Mouse (Mus musculus) kidney, embryonic 14.5 days (tissue): ENCODE measurements at regions not wholly inside any gene's neighbourhood (a gene's known extent, or its start where the extent isn't known, plus 50 kb on each side); places are given as distances from the start of the nearest gene placed in this dataset.

Experiments
- ATAC-seq: fragments of 200-750 bp; cut with Nextera tagmentation; 2 replicates; pipeline ENCODE4 v1.8.0; 2017; ENCODE audit warnings: moderate number of reproducible peaks, mild to moderate bottlenecking, moderate TSS enrichment, moderate library complexity; ENCODE audit not compliant: low FRiP score, low TSS enrichment
- H3K27ac ChIP-seq: fragments of 300-500 bp; sonication (generic); 2 replicates; pipeline ENCODE4 v1.5.1; 2014; ENCODE audit warnings: low read depth, mild to moderate bottlenecking, low read length, moderate library complexity, mixed read lengths
- H3K27me3 ChIP-seq: fragments of 300-500 bp; sonication (generic); 2 replicates; pipeline ENCODE4 v1.6.1; 2014; ENCODE audit warnings: mild to moderate bottlenecking, low read length; ENCODE audit not compliant: control insufficient read depth, insufficient read depth
- H3K36me3 ChIP-seq: fragments of 300-500 bp; sonication (generic); 2 replicates; pipeline ENCODE4 v1.6.1; 2014; ENCODE audit warnings: low read length, mixed read lengths; ENCODE audit not compliant: control insufficient read depth, insufficient read depth
- H3K4me1 ChIP-seq: fragments of 300-500 bp; sonication (generic); 2 replicates; pipeline ENCODE4 v1.6.1; 2014; ENCODE audit warnings: low read length, mixed read lengths; ENCODE audit not compliant: control insufficient read depth, insufficient read depth
- H3K4me2 ChIP-seq: fragments of 300-500 bp; sonication (generic); replicated peaks from 2 replicates; pipeline ENCODE4 v1.6.1; 2014; ENCODE audit warnings: low read depth, mild to moderate bottlenecking, low read length
- H3K4me3 ChIP-seq: fragments of 300-500 bp; sonication (generic); 2 replicates; pipeline ENCODE4 v1.5.1; 2014; ENCODE audit warnings: mild to moderate bottlenecking, low read length
- H3K9ac ChIP-seq: fragments of 300-500 bp; sonication (generic); 2 replicates; pipeline ENCODE4 v1.6.1; 2014; ENCODE audit warnings: low read depth, mild to moderate bottlenecking, low read length, moderate library complexity
- H3K9me3 ChIP-seq: fragments of 300-500 bp; sonication (generic); 2 replicates; pipeline ENCODE4 v1.6.1; 2016; ENCODE audit warnings: low read length; ENCODE audit not compliant: control insufficient read depth
- WGBS: fragments of 180-500 bp; shearing (Covaris S2); extraction: QIAGEN DNeasy Blood & Tissue Kit; methylation state at CpG from one replicate; pipeline ENCODE4 v1.1.7; 2014; 5-methylcytosine and 5-hydroxymethylcytosine counted together

- no peaks in the 10 kb centered on the region for H3K27me3 ChIP-seq
- no peak for ATAC-seq
- no peaks in the 10 kb centered on the region for H3K36me3 ChIP-seq
- no peaks in the 10 kb centered on the region for H3K4me1 ChIP-seq
- no peak overlapping the region for H3K27ac ChIP-seq
- no peak overlapping the region for H3K9ac ChIP-seq
- no peaks in the 10 kb centered on the region for H3K9me3 ChIP-seq
- WGBS, result 39% methylated on average over 4 of the region's 4 CpGs
- H3K4me3 ChIP-seq, result no peak overlapping the region
- H3K4me2 ChIP-seq, result no peak overlapping the region
These were observed 414.0 kb upstream of the Rgma start for GRCm38 (mm10) chr7:72961321-72961720.

- H3K36me3 ChIP-seq, result no peaks in the 10 kb centered on the region
- no peaks in the 10 kb centered on the region for H3K27me3 ChIP-seq
- no peak overlapping the region for H3K9ac ChIP-seq
- 65% methylated on average over 3 of the region's 3 CpGs for WGBS
- H3K4me1 ChIP-seq, result no peaks in the 10 kb centered on the region
- no peak overlapping the region for H3K4me3 ChIP-seq
- no peak overlapping the region for H3K27ac ChIP-seq
- H3K9me3 ChIP-seq, result no peaks in the 10 kb centered on the region
- no peak for ATAC-seq
- H3K4me2 ChIP-seq, result no peak overlapping the region
These were observed 412.5 kb upstream of the Rgma start for GRCm38 (mm10) chr7:72962815-72963214.

GRCm38 (mm10) chr7:72963908-72964307 is 411.4 kb upstream of the Rgma start:
- Histone ChIP-seq H3K36me3 (no peaks in the 10 kb centered on the region), H3K4me2 (no peak overlapping the region), H3K9ac (no peak overlapping the region), H3K27ac (no peak overlapping the region), H3K27me3 (no peaks in the 10 kb centered on the region), H3K4me3 (no peak overlapping the region), H3K9me3 (no peaks in the 10 kb centered on the region), H3K4me1 (no peaks in the 10 kb centered on the region)
- WGBS, result 78% methylated on average over 3 of the region's 3 CpGs
- ATAC-seq, result no peak

- Histone ChIP-seq H3K9me3 (no peaks in the 10 kb centered on the region), H3K9ac (no peak overlapping the region), H3K27me3 (no peaks in the 10 kb centered on the region), H3K4me1 (no peaks in the 10 kb centered on the region), H3K36me3 (no peaks in the 10 kb centered on the region), H3K27ac (no peak overlapping the region), H3K4me3 (no peak overlapping the region), H3K4me2 (no peak overlapping the region)
- no peak for ATAC-seq
- 27% methylated on average over 4 of the region's 4 CpGs for WGBS
These were observed 407.1 kb upstream of the Rgma start for GRCm38 (mm10) chr7:72968193-72968592.

- no peak overlapping the region for H3K9ac ChIP-seq
- no peaks in the 10 kb centered on the region for H3K36me3 ChIP-seq
- no peaks in the 10 kb centered on the region for H3K27me3 ChIP-seq
- WGBS, result 79% methylated on average over 5 of the region's 5 CpGs
- H3K27ac ChIP-seq, result no peak overlapping the region
- H3K4me3 ChIP-seq, result no peak overlapping the region
- no peaks in the 10 kb centered on the region for H3K4me1 ChIP-seq
- no peak for ATAC-seq
- no peaks in the 10 kb centered on the region for H3K9me3 ChIP-seq
- no peak overlapping the region for H3K4me2 ChIP-seq
These were observed 403.6 kb upstream of the Rgma start for GRCm38 (mm10) chr7:72971506-72972267.

- Histone ChIP-seq H3K4me2 (no peak overlapping the region), H3K27me3 (no peaks in the 10 kb centered on the region), H3K4me1 (no peaks in the 10 kb centered on the region), H3K9ac (no peak overlapping the region), H3K27ac (no peak overlapping the region), H3K9me3 (no peaks in the 10 kb centered on the region), H3K36me3 (no peaks in the 10 kb centered on the region), H3K4me3 (no peak overlapping the region)
- WGBS, result 54% methylated on average over 7 of the region's 7 CpGs
- ATAC-seq, result no peak
These were observed 402.9 kb upstream of the Rgma start for GRCm38 (mm10) chr7:72972397-72972796.

GRCm38 (mm10) chr7:72973771-72974170 is 401.5 kb upstream of the Rgma start:
- H3K36me3 ChIP-seq, result no peaks in the 10 kb centered on the region
- no peak for ATAC-seq
- no peak overlapping the region for H3K4me3 ChIP-seq
- H3K4me2 ChIP-seq, result no peak overlapping the region
- H3K9me3 ChIP-seq, result no peaks in the 10 kb centered on the region
- 57% methylated on average over 3 of the region's 3 CpGs for WGBS
- no peak overlapping the region for H3K27ac ChIP-seq
- no peaks in the 10 kb centered on the region for H3K27me3 ChIP-seq
- no peak overlapping the region for H3K9ac ChIP-seq
- no peaks in the 10 kb centered on the region for H3K4me1 ChIP-seq

- Histone ChIP-seq H3K9me3 (no peaks in the 10 kb centered on the region), H3K4me1 (no peaks in the 10 kb centered on the region), H3K27me3 (no peaks in the 10 kb centered on the region), H3K36me3 (no peaks in the 10 kb centered on the region), H3K4me2 (no peak overlapping the region), H3K4me3 (no peak overlapping the region), H3K27ac (no peak overlapping the region), H3K9ac (no peak overlapping the region)
- ATAC-seq, result no peak
- 81% methylated on average over 3 of the region's 3 CpGs for WGBS
These were observed 400.9 kb upstream of the Rgma start for GRCm38 (mm10) chr7:72974384-72974783.

- WGBS, result 33% methylated on average over 8 of the region's 8 CpGs
- H3K36me3 ChIP-seq, result no peaks in the 10 kb centered on the region
- H3K4me3 ChIP-seq, result no peak overlapping the region
- H3K27ac ChIP-seq, result no peak overlapping the region
- H3K27me3 ChIP-seq, result no peaks in the 10 kb centered on the region
- H3K4me2 ChIP-seq, result no peak overlapping the region
- no peak for ATAC-seq
- no peaks in the 10 kb centered on the region for H3K4me1 ChIP-seq
- no peak overlapping the region for H3K9ac ChIP-seq
- no peaks in the 10 kb centered on the region for H3K9me3 ChIP-seq
These were observed 384.5 kb upstream of the Rgma start for GRCm38 (mm10) chr7:72990559-72991429.
